Mouse (Mus musculus) midbrain, embryonic 12.5 days (tissue): ENCODE measurements around the gene Nsf. TPM values are rescaled to one million over a fixed set of nuclear protein-coding genes. Genes with fewer than 3 reads are reported as not detected.
"Not testable (repeated sequence)": the region's sequence is repeated elsewhere in the genome, so short reads cannot be mapped to it uniquely, and the experiment has no call there.

Experiments
- ATAC-seq: fragments of 200-750 bp; cut with Nextera tagmentation; 2 replicates; pipeline ENCODE4 v1.8.0; 2017; ENCODE audit warnings: low read depth, moderate TSS enrichment, moderate library complexity; ENCODE audit not compliant: low FRiP score
- H3K27ac ChIP-seq: fragments of 300-500 bp; sonication (generic); replicated peaks from 2 replicates; pipeline ENCODE4 v1.5.1; 2016; ENCODE audit warnings: mild to moderate bottlenecking
- H3K27me3 ChIP-seq: fragments of 300-500 bp; sonication (generic); 2 replicates; pipeline ENCODE4 v1.6.1; 2016; ENCODE audit warnings: mild to moderate bottlenecking
- H3K36me3 ChIP-seq: fragments of 300-500 bp; sonication (generic); 2 replicates; pipeline ENCODE4 v1.6.1; 2016
- H3K4me1 ChIP-seq: fragments of 300-500 bp; sonication (generic); 2 replicates; pipeline ENCODE4 v1.6.1; 2016
- H3K4me2 ChIP-seq: fragments of 300-500 bp; sonication (generic); replicated peaks from 2 replicates; pipeline ENCODE4 v1.6.1; 2016; ENCODE audit warnings: mild to moderate bottlenecking, moderate library complexity
- H3K4me3 ChIP-seq: fragments of 300-500 bp; sonication (generic); 2 replicates; pipeline ENCODE4 v1.5.1; 2016; ENCODE audit warnings: mild to moderate bottlenecking
- H3K9ac ChIP-seq: fragments of 300-500 bp; sonication (generic); replicated peaks from 2 replicates; pipeline ENCODE4 v1.6.1; 2016; ENCODE audit warnings: mild to moderate bottlenecking, moderate library complexity
- H3K9me3 ChIP-seq: fragments of 300-500 bp; sonication (generic); 2 replicates; pipeline ENCODE4 v1.6.1; 2016; ENCODE audit warnings: mild to moderate bottlenecking
- WGBS: fragments of 180-500 bp; shearing (Covaris S2); methylation state at CpG from one replicate; pipeline ENCODE4 v1.1.7; 2016; 5-methylcytosine and 5-hydroxymethylcytosine counted together
- polyA plus RNA-seq: library from polyadenylated mRNA; unstranded; fragments of >200 nt; fragmentation: Nextera tagmentation; extraction: Ambion mirVana; gene quantifications from 2 replicates; pipeline ENCODE4 v1.2.1, GENCODE M21; 2016

Nsf gene
- 77.3 and 80.0 TPM in 2 replicates for polyA plus RNA-seq

DNA sequence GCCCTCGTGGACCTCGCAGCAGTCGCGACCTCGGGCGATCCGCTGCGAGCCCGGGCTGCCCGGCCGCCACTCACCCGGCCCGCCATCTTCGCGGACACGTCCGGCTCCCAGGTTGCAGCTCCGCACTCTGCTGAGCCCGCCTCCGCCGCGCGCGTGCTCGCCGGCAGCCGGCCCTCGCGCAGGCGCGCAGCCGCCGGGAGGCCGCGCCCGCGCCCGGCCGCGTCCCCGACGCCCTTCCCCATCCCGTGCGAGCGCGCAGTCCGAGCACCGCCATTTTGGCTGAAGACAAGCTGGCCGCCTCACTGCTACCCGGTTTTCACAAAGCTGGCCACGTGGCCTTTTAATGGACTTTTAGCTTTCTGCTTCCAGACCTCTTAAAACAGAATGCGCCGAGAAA lies at the start of gene Nsf:
Gene Nsf (minus strand): TSS at position 161 of the 397 bp plus-strand sequence.
- peaks cover 21% of the 10 kb centered on the region for H3K4me1 ChIP-seq
- 2% methylated on average over 49 of the region's 53 CpGs for whole genome bisulfite sequencing

DNA sequence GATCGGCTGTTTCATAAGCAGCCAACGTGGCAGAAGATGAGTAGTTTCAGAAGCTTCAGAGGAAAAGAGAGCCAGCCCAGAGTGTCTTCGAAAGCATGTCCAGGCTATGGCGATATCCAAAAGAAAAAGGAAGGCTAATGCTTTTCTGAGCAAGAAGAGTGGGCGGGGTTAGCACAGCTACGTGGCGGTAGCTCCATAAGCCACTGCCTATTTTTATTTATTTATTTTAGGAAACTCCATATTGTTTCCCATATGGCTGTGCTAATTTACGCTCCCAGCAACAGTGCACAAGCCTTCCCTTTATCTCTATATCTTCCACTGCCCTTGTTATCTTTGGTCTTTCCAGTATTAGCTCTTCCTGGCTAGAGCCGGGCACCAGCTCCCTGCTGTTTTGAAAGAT lies 49.5 kb upstream of the Nsf start:
- Histone ChIP-seq H3K9me3 (no peaks in the 10 kb centered on the region), H3K4me1 (no peaks in the 10 kb centered on the region), H3K4me2 (no peak overlapping the region), H3K9ac (no peak overlapping the region), H3K4me3 (no peak overlapping the region), H3K36me3 (no peaks in the 10 kb centered on the region), H3K27ac (no peak overlapping the region), H3K27me3 (no peaks in the 10 kb centered on the region)
- ATAC-seq = no peak
- WGBS = 72% methylated on average over 9 of the region's 9 CpGs

More for the DNA sequence above, at the start of gene Nsf:
- peak within 1 kb of the TSS; percentile 78 for H3K4me2 ChIP-seq
- H3K9ac ChIP-seq = peak within 1 kb of the TSS; percentile 88
- H3K36me3 ChIP-seq = no peaks in the 10 kb centered on the region
- peak within 1 kb of the TSS; percentile 82 for H3K4me3 ChIP-seq
- no peaks in the 10 kb centered on the region for H3K27me3 ChIP-seq
- ATAC-seq = peak; percentile 96
- peak within 1 kb of the TSS; percentile 82 for H3K27ac ChIP-seq
- H3K9me3 ChIP-seq = no peaks in the 10 kb centered on the region

DNA sequence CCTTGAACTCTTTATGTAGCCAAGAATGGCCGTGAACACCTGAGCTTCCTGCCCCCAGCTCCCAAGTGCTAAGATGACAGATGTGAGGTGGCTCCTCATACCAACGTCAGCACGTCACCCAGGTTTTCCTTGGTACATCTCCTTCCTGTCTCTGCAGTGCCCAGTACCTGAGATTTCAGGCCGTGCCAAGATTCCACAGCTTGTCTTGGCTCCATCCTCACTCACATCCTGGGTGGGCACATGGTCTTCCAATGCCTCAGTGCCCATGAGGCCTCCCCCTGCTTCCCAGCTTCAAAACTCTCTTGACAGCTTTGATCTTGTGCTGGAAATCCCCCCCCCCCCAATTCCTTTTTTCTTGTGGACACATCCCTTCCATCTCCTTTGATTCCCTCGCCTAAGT lies 48.3 kb upstream of the Nsf start:
- WGBS = 85% methylated on average over 5 of the region's 5 CpGs
- Histone ChIP-seq H3K4me3 (no peak overlapping the region), H3K27me3 (no peaks in the 10 kb centered on the region), H3K27ac (no peak overlapping the region), H3K4me1 (no peaks in the 10 kb centered on the region), H3K9me3 (no peaks in the 10 kb centered on the region), H3K9ac (no peak overlapping the region), H3K4me2 (no peak overlapping the region), H3K36me3 (no peaks in the 10 kb centered on the region)
- ATAC-seq = no peak

DNA sequence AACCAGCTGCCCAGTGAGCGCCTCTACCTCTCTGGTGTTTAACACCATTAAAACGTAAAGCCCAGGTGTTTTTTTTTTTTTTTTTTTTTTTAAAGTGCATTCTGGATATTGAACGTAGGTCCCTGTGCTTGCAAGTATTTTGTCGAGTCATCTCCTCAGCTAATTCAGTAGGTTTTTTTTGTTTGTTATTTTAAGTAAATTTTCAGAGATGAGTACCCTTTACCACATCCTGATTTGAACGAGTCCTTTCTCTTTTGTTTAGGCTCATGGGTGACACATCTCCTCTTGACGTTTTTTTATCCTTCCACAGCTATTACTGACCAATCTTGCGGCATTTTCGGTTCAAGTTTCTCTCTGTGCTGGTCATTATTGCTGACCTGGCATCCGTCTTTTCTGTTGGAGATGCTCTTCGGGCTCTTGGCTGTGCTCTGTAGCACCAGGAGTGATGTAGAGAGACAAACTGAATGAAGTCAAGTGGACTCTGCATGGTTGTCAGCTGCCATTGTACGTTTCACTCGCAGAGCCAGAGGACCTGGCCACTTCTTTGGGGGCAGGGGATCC lies 47.6 kb upstream of the Nsf start:
- Histone ChIP-seq H3K9ac (no peak overlapping the region), H3K36me3 (no peaks in the 10 kb centered on the region), H3K4me2 (no peak overlapping the region), H3K27ac (no peak overlapping the region), H3K4me1 (no peaks in the 10 kb centered on the region), H3K9me3 (no peaks in the 10 kb centered on the region), H3K27me3 (no peaks in the 10 kb centered on the region), H3K4me3 (no peak overlapping the region)
- WGBS = 80% methylated on average over 12 of the region's 12 CpGs
- no peak for ATAC-seq

DNA sequence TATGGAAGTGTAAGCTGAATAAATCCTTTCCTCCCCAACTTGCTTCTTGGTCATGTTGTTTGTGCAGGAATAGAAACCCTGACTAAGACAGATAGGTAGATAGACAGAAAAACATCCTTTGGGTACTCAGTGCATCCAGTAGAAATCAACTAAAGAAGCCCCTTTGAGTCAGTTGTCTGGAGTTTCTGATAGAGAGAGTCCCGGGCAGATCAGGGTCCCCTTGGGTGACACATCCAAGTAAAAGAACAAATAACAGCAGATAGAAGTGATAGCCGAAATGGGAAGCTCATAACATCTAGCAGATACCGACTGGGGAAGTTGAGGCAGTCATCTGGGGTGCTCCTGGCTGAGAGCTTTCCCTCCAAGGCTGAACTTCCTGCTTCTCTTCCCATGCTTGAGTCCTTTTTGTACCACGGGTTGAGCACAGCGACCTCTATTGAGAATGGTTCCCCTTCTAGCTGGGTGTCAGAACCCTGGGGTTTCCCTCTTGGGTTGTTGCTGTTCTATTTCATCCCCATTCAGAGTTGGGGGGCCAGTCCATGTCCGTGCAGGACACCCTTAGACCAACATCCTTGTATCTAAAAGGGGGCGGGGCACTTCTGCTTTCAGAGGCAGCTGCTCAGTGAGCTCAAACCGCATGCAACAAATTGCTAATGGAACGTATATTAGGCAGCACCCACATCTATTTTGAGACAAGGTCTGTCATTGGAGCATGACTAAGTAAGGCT lies 47.0 kb upstream of the Nsf start:
- H3K9ac ChIP-seq = no peak overlapping the region
- H3K4me3 ChIP-seq = no peak overlapping the region
- H3K4me1 ChIP-seq = no peaks in the 10 kb centered on the region
- 74% methylated on average over 9 of the region's 9 CpGs for WGBS
- no peaks in the 10 kb centered on the region for H3K9me3 ChIP-seq
- no peak for ATAC-seq
- no peaks in the 10 kb centered on the region for H3K36me3 ChIP-seq
- no peak overlapping the region for H3K4me2 ChIP-seq
- no peak overlapping the region for H3K27ac ChIP-seq
- H3K27me3 ChIP-seq = no peaks in the 10 kb centered on the region

DNA sequence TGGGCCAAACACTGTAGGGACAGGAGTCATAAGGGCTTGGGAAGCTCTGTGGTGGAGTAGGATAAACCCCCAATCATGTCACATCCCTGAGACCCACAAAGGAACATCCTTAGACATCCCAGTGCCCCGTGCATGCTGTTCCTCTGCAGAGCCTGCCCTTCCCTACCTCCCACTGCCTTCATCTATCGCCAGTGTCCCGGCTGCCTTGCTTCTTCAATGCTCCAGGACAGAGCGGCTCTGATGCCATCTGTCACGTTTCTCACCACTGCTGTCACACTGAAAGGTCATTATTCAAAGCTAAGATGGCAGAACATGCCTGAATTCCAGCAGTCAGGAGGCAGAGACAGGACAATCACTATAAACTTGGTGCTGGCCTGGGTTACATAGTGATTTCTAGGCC lies 44.9 kb upstream of the Nsf start:
- H3K36me3 ChIP-seq = no peaks in the 10 kb centered on the region
- no peaks in the 10 kb centered on the region for H3K4me1 ChIP-seq
- H3K27me3 ChIP-seq = no peaks in the 10 kb centered on the region
- H3K4me2 ChIP-seq = no peak overlapping the region
- WGBS = 71% methylated on average over 5 of the region's 5 CpGs
- no peak overlapping the region for H3K27ac ChIP-seq
- no peaks in the 10 kb centered on the region for H3K9me3 ChIP-seq
- no peak for ATAC-seq
- H3K4me3 ChIP-seq = no peak overlapping the region
- no peak overlapping the region for H3K9ac ChIP-seq

DNA sequence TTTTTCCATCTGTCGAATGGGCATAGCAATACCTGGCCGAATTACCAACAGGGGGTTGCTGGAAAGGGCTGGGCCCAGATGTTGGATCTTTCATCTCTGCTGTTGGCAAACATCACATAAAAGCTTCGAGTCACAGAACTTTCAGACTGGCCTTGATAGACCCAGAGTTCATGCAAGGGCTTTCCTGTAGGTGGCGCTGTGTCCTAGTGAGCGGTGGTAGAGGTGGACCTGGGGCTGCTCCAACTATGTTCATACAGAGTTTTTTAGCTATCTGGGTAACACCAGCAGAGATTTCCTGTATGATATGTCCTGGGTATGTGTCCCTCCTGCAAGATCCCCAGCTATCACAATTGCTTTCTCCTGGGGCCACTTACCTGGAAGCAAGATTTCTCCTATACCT lies 43.5 kb upstream of the Nsf start:
- H3K27me3 ChIP-seq = no peaks in the 10 kb centered on the region
- H3K4me3 ChIP-seq = no peak overlapping the region
- no peak for ATAC-seq
- no peak overlapping the region for H3K27ac ChIP-seq
- 14% methylated on average over 5 of the region's 5 CpGs for WGBS
- no peak overlapping the region for H3K9ac ChIP-seq
- no peaks in the 10 kb centered on the region for H3K4me1 ChIP-seq
- no peaks in the 10 kb centered on the region for H3K9me3 ChIP-seq
- no peaks in the 10 kb centered on the region for H3K36me3 ChIP-seq
- H3K4me2 ChIP-seq = no peak overlapping the region

DNA sequence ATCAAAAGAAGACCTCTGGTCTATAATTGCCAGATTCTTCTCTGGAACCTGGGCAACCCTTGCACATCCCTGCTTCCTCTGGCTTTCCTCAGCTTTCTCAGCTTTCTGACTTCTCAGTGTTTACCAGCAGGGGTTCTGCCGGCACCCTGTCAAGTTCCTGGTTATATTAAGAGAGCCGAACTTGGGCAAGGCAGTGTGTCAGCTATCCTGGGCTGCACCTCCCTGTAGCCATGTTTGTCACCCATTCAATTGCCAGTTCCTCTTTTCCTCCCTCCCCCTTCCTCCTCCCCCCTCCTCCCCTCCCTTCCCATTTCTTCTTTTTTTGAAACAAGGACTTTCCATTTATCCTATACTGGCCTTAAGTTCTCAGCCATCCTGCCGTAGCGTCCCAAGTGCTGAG lies 38.8 kb upstream of the Nsf start:
- no peak overlapping the region for H3K9ac ChIP-seq
- 73% methylated on average over 4 of the region's 4 CpGs for WGBS
- ATAC-seq = no peak
- H3K9me3 ChIP-seq = no peaks in the 10 kb centered on the region
- H3K4me2 ChIP-seq = no peak overlapping the region
- no peaks in the 10 kb centered on the region for H3K4me1 ChIP-seq
- H3K27ac ChIP-seq = no peak overlapping the region
- H3K36me3 ChIP-seq = no peaks in the 10 kb centered on the region
- H3K27me3 ChIP-seq = no peaks in the 10 kb centered on the region
- no peak overlapping the region for H3K4me3 ChIP-seq

DNA sequence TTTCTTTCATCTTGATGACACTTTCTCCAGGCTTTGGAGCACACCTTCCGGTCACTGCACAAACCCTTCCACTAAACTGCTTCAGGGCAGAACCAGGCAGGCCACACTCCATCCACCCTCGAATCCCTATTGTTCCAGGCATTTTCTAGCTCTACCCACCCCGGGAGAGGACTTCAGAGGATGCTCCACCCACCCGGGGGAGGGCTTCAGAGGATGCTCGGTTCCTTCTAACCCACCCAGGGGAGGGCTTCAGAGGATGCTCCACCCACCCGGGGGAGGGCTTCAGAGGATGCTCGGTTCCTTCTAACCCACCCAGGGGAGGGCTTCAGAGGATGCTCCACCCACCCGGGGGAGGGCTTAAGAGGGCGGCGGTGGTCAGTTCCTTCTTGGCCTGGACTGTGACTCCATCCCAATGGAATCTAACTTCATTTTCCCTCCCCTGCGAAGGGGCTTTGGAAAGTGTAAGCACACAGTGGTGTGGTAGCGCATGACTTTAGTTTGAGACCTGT lies 36.2 kb upstream of the Nsf start:
- not testable (repeated sequence) for H3K4me2 ChIP-seq, H3K9me3 ChIP-seq, H3K4me1 ChIP-seq, H3K9ac ChIP-seq, H3K27me3 ChIP-seq, H3K4me3 ChIP-seq
- Histone ChIP-seq H3K27ac (peak overlapping the region; percentile 15; the same call in 1 of the 2 replicates), H3K36me3 (peaks cover 11% of the 10 kb centered on the region)
- peak; percentile 78 for ATAC-seq
- WGBS = 9% methylated on average over 12 of the region's 12 CpGs

DNA sequence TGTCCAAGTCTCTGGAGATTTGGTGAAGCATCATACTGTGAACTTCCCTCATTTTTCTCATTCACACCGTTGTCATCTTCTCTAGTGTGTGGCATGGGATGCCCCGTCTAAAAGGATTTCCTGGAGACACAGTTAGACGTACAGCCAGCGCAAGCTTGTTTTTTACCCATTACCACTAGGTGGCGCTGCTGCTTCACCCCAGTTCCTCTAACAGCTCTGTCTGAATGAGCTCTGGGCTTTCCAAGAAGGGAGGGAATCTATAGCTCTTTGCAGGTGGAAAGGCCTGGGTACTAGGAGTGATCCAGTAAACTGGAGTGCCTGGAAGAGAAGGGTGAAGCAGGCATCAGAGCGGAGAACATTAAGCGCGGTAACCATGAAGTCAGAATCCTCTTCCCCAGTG lies 33.6 kb upstream of the Nsf start:
- Histone ChIP-seq H3K36me3 (peaks cover 38% of the 10 kb centered on the region), H3K27me3 (no peaks in the 10 kb centered on the region), H3K4me3 (no peak overlapping the region), H3K9ac (no peak overlapping the region), H3K4me1 (no peaks in the 10 kb centered on the region), H3K4me2 (no peak overlapping the region), H3K27ac (no peak overlapping the region), H3K9me3 (no peaks in the 10 kb centered on the region)
- peak; percentile 8; the same call in 1 of the 2 replicates for ATAC-seq
- WGBS = 28% methylated on average over 8 of the region's 8 CpGs

DNA sequence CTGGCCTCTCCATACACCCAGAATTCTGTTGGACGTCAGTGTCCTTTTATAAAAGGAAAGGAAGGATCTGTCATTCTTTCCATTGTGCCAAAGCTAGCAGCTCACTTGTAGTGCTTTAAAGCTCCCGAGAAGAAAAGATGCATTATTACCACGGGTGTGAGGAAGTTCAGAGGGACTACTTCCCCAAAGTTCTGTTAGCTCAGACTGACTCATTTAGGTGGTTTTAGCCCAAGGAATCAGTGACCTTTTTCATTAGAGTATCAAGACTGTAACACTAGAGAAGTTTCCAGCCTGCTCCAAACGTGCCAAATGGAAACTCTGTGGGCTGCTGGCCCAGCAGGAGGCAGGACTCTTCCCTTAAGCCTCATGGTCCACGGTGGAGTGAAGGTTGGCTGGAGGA lies 30.2 kb upstream of the Nsf start:
- no peak overlapping the region for H3K4me3 ChIP-seq
- no peak for ATAC-seq
- 63% methylated on average over 5 of the region's 5 CpGs for WGBS

DNA sequence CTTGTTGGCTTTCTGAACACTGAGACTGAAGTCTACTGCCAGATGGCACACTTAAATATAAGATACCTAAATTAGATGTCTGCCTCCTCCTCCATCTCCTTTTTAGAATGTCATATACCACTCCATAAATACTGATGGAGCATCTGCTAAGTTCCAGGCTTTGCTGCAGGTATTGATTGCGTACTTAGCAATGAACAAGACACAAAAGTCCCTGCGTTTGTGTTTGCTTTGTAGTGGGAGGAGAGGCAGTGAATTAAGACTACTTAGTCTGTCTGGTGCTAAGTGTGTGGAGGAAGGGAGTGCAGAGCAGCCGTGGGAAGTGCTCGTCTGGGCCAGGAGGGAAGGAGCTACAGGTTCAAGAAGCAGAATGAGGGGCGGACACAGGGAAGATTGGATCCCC lies 28.0 kb upstream of the Nsf start:
- ATAC-seq = no peak
- H3K4me2 ChIP-seq = no peak overlapping the region
- H3K9me3 ChIP-seq = no peaks in the 10 kb centered on the region
- 0 out of 2 replicates have a peak overlapping the region, but pooled peaks have one; percentile 2 for H3K9ac ChIP-seq
- H3K4me1 ChIP-seq = 0 out of 2 replicates have a peak, but pooled peaks cover 7% of the 10 kb centered on the region
- H3K27me3 ChIP-seq = no peaks in the 10 kb centered on the region
- peaks cover 90% of the 10 kb centered on the region for H3K36me3 ChIP-seq
- 72% methylated on average over 5 of the region's 5 CpGs for WGBS
- no peak overlapping the region for H3K27ac ChIP-seq
- no peak overlapping the region for H3K4me3 ChIP-seq

More for the DNA sequence above, 30.2 kb upstream of the Nsf start:
- no peaks in the 10 kb centered on the region for H3K9me3 ChIP-seq
- H3K4me2 ChIP-seq = no peak overlapping the region
- no peaks in the 10 kb centered on the region for H3K27me3 ChIP-seq
- H3K36me3 ChIP-seq = peaks cover 70% of the 10 kb centered on the region
- H3K9ac ChIP-seq = no peak overlapping the region
- no peak overlapping the region for H3K27ac ChIP-seq
- H3K4me1 ChIP-seq = 0 out of 2 replicates have a peak, but pooled peaks cover 7% of the 10 kb centered on the region
